Mouse (Mus musculus) heart, postnatal 10 days (tissue): ENCODE data around the gene Ndufs2. TPM values are rescaled to one million over a fixed set of nuclear protein-coding genes. Genes with fewer than 3 reads are reported as not detected.

Experiments
- total RNA-seq, 2 experiments: library from RNA; stranded (reverse); gene quantifications; 2 replicates each; pipeline ENCODE4 v1.2.3; 2021

Gene Ndufs2
- total RNA-seq, 2 experiments from 2014 or later, result 1,054 to 1,076 TPM

Other genes starting within 250 kb of the Ndufs2 start
- not detected for gene Fcgr4, start 232.5 kb downstream of the Ndufs2 start, total RNA-seq
- 1 to 10 TPM; 7.4 to 8.9 TPM for gene Fcgr3, start 186.5 kb downstream of the Ndufs2 start, total RNA-seq
- 1 to 10 TPM in 1 of 2 experiments, under 1 TPM in 1; 0.67 to 1.6 TPM for gene Cfap126, start 137.5 kb downstream of the Ndufs2 start, total RNA-seq
- 1,000 to 10,000 TPM in 1 of 2 experiments, 100 to 1,000 TPM in 1; 973 to 1,003 TPM for gene Sdhc, start 100.8 kb downstream of the Ndufs2 start, total RNA-seq
- 10 to 100 TPM; 11.0 to 18.1 TPM for gene Mpz, start 100.7 kb downstream of the Ndufs2 start, total RNA-seq
- gene Pcp4l1, start 55.1 kb downstream of the Ndufs2 start, total RNA-seq, result 100 to 1,000 TPM; 136 to 146 TPM
- not detected for gene Nr1i3, start 37.4 kb downstream of the Ndufs2 start, total RNA-seq
- gene Tomm40l, start 28.9 kb downstream of the Ndufs2 start, total RNA-seq, result 10 to 100 TPM; 88.9 to 95.9 TPM
- gene Apoa2, start 26.3 kb downstream of the Ndufs2 start, total RNA-seq, result 1 to 10 TPM; 2.3 to 4.2 TPM
- 1 to 10 TPM; 9.0 to 9.6 TPM for gene Fcer1g, start 17.0 kb downstream of the Ndufs2 start, total RNA-seq
- 1 to 10 TPM; 5.1 to 7.8 TPM for gene Adamts4, start 967 bp downstream of the Ndufs2 start, total RNA-seq
- gene B4galt3, start 18.9 kb upstream of the Ndufs2 start, total RNA-seq, result 10 to 100 TPM; 28.0 to 28.6 TPM
- gene Ppox, start 29.8 kb upstream of the Ndufs2 start, total RNA-seq, result 10 to 100 TPM; 20.7 to 21.4 TPM
- 10 to 100 TPM; 20.7 to 26.8 TPM for gene Usp21, start 36.6 kb upstream of the Ndufs2 start, total RNA-seq
- 100 to 1,000 TPM; 101 to 112 TPM for gene Ufc1, start 43.6 kb upstream of the Ndufs2 start, total RNA-seq
- gene Dedd, start 77.8 kb upstream of the Ndufs2 start, total RNA-seq, result 10 to 100 TPM; 23.6 to 26.3 TPM
- 10 to 100 TPM; 20.9 to 22.1 TPM for gene Nit1, start 94.3 kb upstream of the Ndufs2 start, total RNA-seq
- gene Pfdn2, start 94.3 kb upstream of the Ndufs2 start, total RNA-seq, result 10 to 100 TPM; 73.4 to 73.9 TPM
- under 1 TPM; 0.60 to 0.65 TPM for gene Klhdc9, start 109.4 kb upstream of the Ndufs2 start, total RNA-seq
- under 1 TPM in 1 of 2 experiments, not detected in 1; 0.22 TPM for gene Nectin4, start 118.7 kb upstream of the Ndufs2 start, total RNA-seq
- 1 to 10 TPM; 2.1 to 2.5 TPM for gene Arhgap30, start 137.6 kb upstream of the Ndufs2 start, total RNA-seq
- gene Usf1, start 159.9 kb upstream of the Ndufs2 start, total RNA-seq, result 10 to 100 TPM; 50.4 to 51.3 TPM
- 1 to 10 TPM; 1.6 TPM for gene Tstd1, start 167.5 kb upstream of the Ndufs2 start, total RNA-seq
- gene F11r, start 186.1 kb upstream of the Ndufs2 start, total RNA-seq, result 10 to 100 TPM; 59.4 to 65.1 TPM